Mouse (Mus musculus) hindbrain, embryonic 11.5 days (tissue): ENCODE measurements at regions not wholly inside any gene's neighbourhood (a gene's known extent, or its start where the extent isn't known, plus 50 kb on each side); places are given as distances from the start of the nearest gene placed in this dataset.

Experiments
- ATAC-seq: fragments of 200-750 bp; cut with Nextera tagmentation; 2 replicates; pipeline ENCODE4 v1.8.0; 2017; ENCODE audit warnings: mild to moderate bottlenecking, moderate TSS enrichment, moderate library complexity; ENCODE audit not compliant: low FRiP score
- DNase-seq: peaks from one replicate; pipeline ENCODE4 v3.0.0-alpha.2; 2015; ENCODE audit warnings: low spot score
- H3K27ac ChIP-seq: fragments of 300-500 bp; sonication (generic); 2 replicates; pipeline ENCODE4 v1.5.1; 2014; ENCODE audit warnings: mild to moderate bottlenecking, low read depth, low read length
- H3K27me3 ChIP-seq: fragments of 300-500 bp; sonication (generic); 2 replicates; pipeline ENCODE4 v1.6.1; 2014; ENCODE audit warnings: mild to moderate bottlenecking, low read length, moderate library complexity, mixed read lengths; ENCODE audit not compliant: control insufficient read depth, insufficient read depth
- H3K36me3 ChIP-seq: fragments of 300-500 bp; sonication (generic); 2 replicates; pipeline ENCODE4 v1.6.1; 2014; ENCODE audit warnings: mild to moderate bottlenecking, low read length, moderate library complexity, mixed read lengths; ENCODE audit not compliant: control insufficient read depth, insufficient read depth
- H3K4me1 ChIP-seq: fragments of 300-500 bp; sonication (generic); replicated peaks from 2 replicates; pipeline ENCODE4 v1.6.1; 2014; ENCODE audit warnings: low read length, mixed read lengths; ENCODE audit not compliant: control insufficient read depth, insufficient read depth
- H3K4me2 ChIP-seq: fragments of 300-500 bp; sonication (generic); replicated peaks from 2 replicates; pipeline ENCODE4 v1.6.1; 2014; ENCODE audit warnings: mild to moderate bottlenecking, low read depth, low read length
- H3K4me3 ChIP-seq: fragments of 300-500 bp; sonication (generic); 2 replicates; pipeline ENCODE4 v1.5.1; 2014; ENCODE audit warnings: low read depth, low read length
- H3K9ac ChIP-seq: fragments of 300-500 bp; sonication (generic); 2 replicates; pipeline ENCODE4 v1.6.1; 2014; ENCODE audit warnings: low read depth, low read length
- H3K9me3 ChIP-seq: fragments of 300-500 bp; sonication (generic); 2 replicates; pipeline ENCODE4 v1.6.1; 2016; ENCODE audit warnings: low read length; ENCODE audit not compliant: control insufficient read depth
- WGBS: fragments of 180-500 bp; shearing (Covaris S2); extraction: QIAGEN DNeasy Blood & Tissue Kit; methylation state at CpG from one replicate; pipeline ENCODE4 v1.1.7; 2014; 5-methylcytosine and 5-hydroxymethylcytosine counted together

DNA sequence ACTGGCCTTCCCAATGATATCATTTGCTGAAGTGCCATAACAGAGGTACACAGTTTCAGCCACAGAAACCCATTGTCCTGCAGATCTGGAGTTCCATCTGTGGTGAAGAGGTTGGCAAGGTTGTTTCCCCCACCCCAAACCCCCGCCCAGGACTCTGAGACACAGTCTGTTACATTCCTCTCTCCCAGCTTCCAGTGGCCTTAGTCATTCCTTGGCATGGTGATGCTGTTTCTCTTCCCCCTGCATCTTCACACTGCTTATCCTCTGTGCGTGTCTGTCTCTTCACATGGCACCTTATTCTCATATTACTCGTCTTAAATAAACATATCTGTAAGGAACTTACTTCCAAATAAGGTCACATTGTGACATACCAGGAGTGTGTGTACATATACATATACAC is 206.5 kb downstream of the Nfkbiz start:
- H3K9ac ChIP-seq = no peak overlapping the region
- H3K4me2 ChIP-seq = no peak overlapping the region
- DNase-seq (no peak), ATAC-seq (no peak)
- no peak overlapping the region for H3K4me3 ChIP-seq
- WGBS = 81% methylated on average over 3 of the region's 3 CpGs
- no peaks in the 10 kb centered on the region for H3K36me3 ChIP-seq
- no peak overlapping the region for H3K27ac ChIP-seq
- H3K9me3 ChIP-seq = no peaks in the 10 kb centered on the region
- no peaks in the 10 kb centered on the region for H3K4me1 ChIP-seq
- H3K27me3 ChIP-seq = no peaks in the 10 kb centered on the region

DNA sequence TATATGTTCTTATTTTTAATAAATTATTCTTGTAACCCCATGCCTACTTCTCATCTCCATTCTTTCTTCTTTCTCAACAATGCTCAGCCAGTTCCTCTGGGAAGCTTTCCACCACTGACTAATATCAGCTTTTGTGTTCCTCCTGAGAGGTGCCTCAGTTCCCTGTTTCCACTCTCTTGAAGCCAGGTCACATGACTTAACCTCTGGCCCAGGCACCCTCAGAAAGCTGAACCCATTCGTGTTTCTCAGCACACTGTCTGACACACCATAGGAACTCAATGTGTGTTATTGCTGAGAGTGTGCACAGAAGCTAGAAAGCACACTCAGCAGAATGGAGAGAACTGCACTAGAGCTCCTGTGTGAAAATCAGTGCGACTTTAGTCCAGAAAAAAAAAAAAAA is 207.1 kb downstream of the Nfkbiz start:
- no peak overlapping the region for H3K9ac ChIP-seq
- no peak overlapping the region for H3K4me2 ChIP-seq
- no peak for DNase-seq

DNA sequence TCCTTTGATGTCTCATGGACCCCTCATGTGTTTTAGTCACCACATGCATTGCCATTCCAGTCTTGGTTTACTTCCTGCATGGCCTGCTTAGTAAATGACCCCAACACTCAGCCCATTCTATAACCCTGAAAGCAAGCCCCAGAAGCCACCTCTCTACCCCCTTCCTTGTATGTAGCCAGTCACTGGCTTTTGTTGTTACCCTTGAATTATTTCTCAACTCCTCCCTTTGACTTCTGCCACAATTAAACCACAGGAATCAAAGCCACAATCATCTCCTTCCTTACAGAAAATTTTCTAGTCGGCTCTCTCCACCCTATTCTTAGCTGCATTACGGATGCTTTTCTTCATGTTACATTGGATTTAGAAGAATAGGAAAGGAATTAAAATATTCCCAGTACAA is 207.7 kb downstream of the Nfkbiz start:
- no peak overlapping the region for H3K4me3 ChIP-seq
- ATAC-seq = no peak
- no peak overlapping the region for H3K9ac ChIP-seq
- H3K4me2 ChIP-seq = no peak overlapping the region
- H3K4me1 ChIP-seq = no peaks in the 10 kb centered on the region
- DNase-seq = no peak
- H3K36me3 ChIP-seq = no peaks in the 10 kb centered on the region
- H3K9me3 ChIP-seq = no peaks in the 10 kb centered on the region
- no peak overlapping the region for H3K27ac ChIP-seq
- no peaks in the 10 kb centered on the region for H3K27me3 ChIP-seq
- 78% methylated on average over 2 of the region's 2 CpGs for WGBS

More for the DNA sequence above, 207.1 kb downstream of the Nfkbiz start:
- no peaks in the 10 kb centered on the region for H3K4me1 ChIP-seq
- H3K4me3 ChIP-seq = no peak overlapping the region
- no peak overlapping the region for H3K27ac ChIP-seq
- H3K9me3 ChIP-seq = no peaks in the 10 kb centered on the region
- 74% methylated on average over 2 of the region's 2 CpGs for WGBS
- H3K27me3 ChIP-seq = no peaks in the 10 kb centered on the region
- no peak for ATAC-seq
- H3K36me3 ChIP-seq = no peaks in the 10 kb centered on the region

DNA sequence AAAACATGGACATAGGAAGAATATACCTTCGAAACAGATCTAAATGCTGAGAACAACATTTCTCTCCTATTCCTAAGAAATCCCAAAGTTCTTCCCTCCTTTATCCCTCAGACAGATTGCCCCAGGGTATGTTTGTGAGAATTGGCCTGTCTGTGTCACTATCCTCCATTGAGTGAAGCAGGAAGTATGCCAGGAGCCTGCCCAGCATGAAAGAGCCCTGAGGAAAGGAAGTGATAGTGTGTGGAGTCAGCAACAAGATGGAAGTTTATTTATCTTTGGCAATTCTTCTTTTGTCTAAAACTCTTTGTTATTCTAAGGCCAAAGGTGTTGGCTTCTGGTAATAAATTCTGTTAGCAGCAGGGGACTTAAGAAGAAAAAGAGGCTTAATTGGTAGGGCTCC is 211.2 kb downstream of the Nfkbiz start:
- H3K9me3 ChIP-seq = no peaks in the 10 kb centered on the region
- H3K27me3 ChIP-seq = no peaks in the 10 kb centered on the region
- no peaks in the 10 kb centered on the region for H3K4me1 ChIP-seq
- no peak for ATAC-seq
- H3K4me3 ChIP-seq = no peak overlapping the region
- H3K27ac ChIP-seq = no peak overlapping the region
- DNase-seq = no peak
- H3K9ac ChIP-seq = no peak overlapping the region
- H3K36me3 ChIP-seq = no peaks in the 10 kb centered on the region
- no peak overlapping the region for H3K4me2 ChIP-seq
- 91% methylated on average over 1 of the region's 1 CpGs for WGBS

DNA sequence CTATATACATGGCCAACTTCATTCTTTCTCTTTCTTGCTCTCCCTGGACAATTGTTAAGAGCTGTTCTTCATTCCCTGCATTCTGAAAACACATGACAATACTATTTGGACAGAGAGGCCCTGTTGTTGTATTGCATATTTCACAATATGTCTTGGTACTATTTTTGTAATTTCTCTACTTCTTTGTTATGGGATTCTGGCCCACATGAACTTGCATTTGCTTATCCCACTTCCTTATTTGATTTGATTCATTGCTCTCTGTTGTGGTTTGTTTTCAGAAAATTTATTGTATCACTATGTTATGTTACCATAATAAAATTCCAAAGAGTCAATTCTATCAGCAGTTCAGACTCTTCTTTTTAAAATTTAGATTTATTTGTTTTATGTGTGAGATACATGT is 215.3 kb downstream of the Nfkbiz start:
- H3K36me3 ChIP-seq = no peaks in the 10 kb centered on the region
- no peak for DNase-seq
- H3K9me3 ChIP-seq = no peaks in the 10 kb centered on the region
- no peak overlapping the region for H3K4me2 ChIP-seq
- no peaks in the 10 kb centered on the region for H3K4me1 ChIP-seq
- H3K9ac ChIP-seq = no peak overlapping the region
- no peak for ATAC-seq
- H3K27me3 ChIP-seq = no peaks in the 10 kb centered on the region
- H3K4me3 ChIP-seq = no peak overlapping the region
- no peak overlapping the region for H3K27ac ChIP-seq

DNA sequence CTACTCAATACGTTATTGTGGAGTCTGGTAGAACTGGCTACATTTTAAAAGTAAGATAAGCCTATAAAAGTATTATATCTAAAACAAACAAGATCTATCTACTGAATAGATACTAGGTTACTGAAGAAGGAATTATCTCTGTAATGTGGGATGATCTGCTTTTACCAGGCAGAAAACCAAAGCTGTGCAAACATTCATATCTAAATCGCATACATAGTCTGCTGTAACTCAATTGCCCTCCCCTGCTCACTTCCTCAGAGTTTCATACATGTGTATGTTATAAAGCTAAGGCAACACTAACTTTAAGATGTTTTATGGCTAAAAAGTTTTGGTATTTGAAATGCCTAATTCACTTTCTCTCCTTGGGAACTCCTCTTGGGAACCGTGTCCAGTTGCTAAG is 219.0 kb downstream of the Nfkbiz start:
- no peaks in the 10 kb centered on the region for H3K9me3 ChIP-seq
- ATAC-seq = no peak
- no peak overlapping the region for H3K4me3 ChIP-seq
- DNase-seq = no peak
- H3K27me3 ChIP-seq = no peaks in the 10 kb centered on the region
- H3K4me1 ChIP-seq = no peaks in the 10 kb centered on the region
- no peaks in the 10 kb centered on the region for H3K36me3 ChIP-seq
- 76% methylated on average over 3 of the region's 3 CpGs for WGBS
- no peak overlapping the region for H3K9ac ChIP-seq
- no peak overlapping the region for H3K4me2 ChIP-seq
- no peak overlapping the region for H3K27ac ChIP-seq

DNA sequence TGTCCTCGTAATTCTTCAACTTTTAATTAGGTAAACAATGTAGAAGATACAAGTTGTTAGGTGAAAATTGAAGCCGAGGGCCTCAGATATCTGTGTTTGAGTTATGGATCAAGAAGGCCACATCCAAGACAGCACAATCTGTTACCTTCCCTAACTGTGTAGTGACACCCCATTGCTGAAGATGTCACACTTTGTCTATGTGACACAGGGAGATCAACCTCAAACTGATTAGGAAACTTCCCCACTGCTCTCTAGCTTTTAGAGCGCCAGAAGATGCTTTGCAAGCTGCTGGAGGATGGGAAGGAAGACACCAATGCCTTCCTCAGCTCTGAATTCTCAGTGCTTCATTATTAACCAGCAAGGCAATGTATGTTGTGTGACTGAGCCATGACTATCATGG is 220.7 kb downstream of the Nfkbiz start:
- Histone ChIP-seq H3K36me3 (no peaks in the 10 kb centered on the region), H3K9me3 (no peaks in the 10 kb centered on the region), H3K27ac (no peak overlapping the region), H3K4me1 (no peaks in the 10 kb centered on the region), H3K4me2 (no peak overlapping the region), H3K4me3 (no peak overlapping the region), H3K27me3 (no peaks in the 10 kb centered on the region), H3K9ac (no peak overlapping the region)
- no peak for ATAC-seq
- no peak for DNase-seq
- WGBS = 94% methylated on average over 3 of the region's 3 CpGs

DNA sequence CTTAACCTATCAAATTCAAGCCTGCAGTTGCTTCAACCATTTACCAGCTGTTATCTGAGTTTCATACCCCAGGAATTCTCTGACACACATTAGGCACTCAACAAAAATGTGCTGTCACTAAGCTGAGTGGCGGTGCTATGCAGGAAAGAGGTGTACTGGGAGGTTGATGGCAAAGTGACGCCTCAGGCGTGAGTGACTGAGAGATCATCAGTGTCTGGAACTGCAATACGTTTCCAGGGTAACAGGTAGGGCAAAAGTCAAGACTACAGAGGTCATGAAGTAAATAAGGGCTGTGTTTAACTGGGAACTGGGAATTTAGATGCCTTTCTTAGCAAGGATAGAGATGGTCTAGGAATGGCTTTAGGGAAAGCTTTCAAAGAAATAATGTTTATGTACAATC is 221.2 kb downstream of the Nfkbiz start:
- Histone ChIP-seq H3K9ac (no peak overlapping the region), H3K36me3 (no peaks in the 10 kb centered on the region), H3K4me1 (no peaks in the 10 kb centered on the region), H3K9me3 (no peaks in the 10 kb centered on the region), H3K4me2 (no peak overlapping the region), H3K4me3 (no peak overlapping the region), H3K27ac (no peak overlapping the region), H3K27me3 (no peaks in the 10 kb centered on the region)
- 62% methylated on average over 4 of the region's 4 CpGs for WGBS
- DNase-seq (no peak), ATAC-seq (no peak)

DNA sequence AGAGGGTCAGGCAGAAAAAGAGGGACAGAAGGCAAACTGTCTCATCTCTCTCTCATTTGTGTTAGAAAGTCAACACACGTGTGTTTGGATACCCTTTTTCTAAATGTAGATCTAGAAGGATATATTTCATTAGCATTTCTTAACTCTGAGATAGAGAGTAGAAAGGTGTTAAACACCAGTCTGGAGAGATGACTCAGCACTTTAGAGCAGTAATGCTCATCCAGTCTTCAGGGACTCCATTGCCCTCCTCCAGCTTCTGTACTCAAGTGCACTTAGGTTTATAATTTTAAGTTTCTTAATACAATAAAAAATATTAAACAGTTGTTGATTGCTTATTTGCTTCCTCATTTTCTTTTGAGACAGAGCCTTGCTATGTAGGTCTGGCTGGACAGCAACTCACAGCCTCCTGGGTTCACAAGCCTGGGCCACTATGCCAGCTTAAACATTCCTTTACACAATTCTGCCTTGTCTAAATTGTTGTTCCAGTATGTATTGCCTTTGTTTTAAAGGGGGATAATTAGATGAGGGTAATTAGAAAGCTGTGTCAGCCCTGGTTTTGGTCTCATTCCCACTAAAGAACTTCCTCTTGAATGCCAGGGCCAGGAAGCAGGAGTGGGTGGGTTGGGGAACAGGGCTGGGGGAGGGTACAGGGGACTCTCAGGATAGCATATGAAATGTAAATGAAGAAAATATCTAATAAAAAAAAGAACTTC is 222.1 kb downstream of the Nfkbiz start:
- no peak overlapping the region for H3K27ac ChIP-seq
- H3K4me1 ChIP-seq = no peaks in the 10 kb centered on the region
- ATAC-seq (no peak), DNase-seq (no peak)
- no peaks in the 10 kb centered on the region for H3K9me3 ChIP-seq
- no peak overlapping the region for H3K4me3 ChIP-seq
- WGBS = 81% methylated on average over 1 of the region's 1 CpGs
- no peak overlapping the region for H3K9ac ChIP-seq
- no peaks in the 10 kb centered on the region for H3K27me3 ChIP-seq
- no peaks in the 10 kb centered on the region for H3K36me3 ChIP-seq
- H3K4me2 ChIP-seq = no peak overlapping the region
